Mouse (Mus musculus): Measurements from ENCODE around the gene Wdr70. TPM values are rescaled to one million over a fixed set of nuclear protein-coding genes. Genes with fewer than 3 reads are reported as not detected.

Gene Wdr70
- polyA plus RNA-seq, 1 experiment from 2014 or later: 48.0 TPM

Small RNAs within 50 kb of the gene (microRNA-seq; reads per million reads assigned to microRNA genes)
- gene Gm27529: not detected

Other genes starting within 250 kb of the Wdr70 start
- 23.3 and 25.0 TPM in 2 replicates for gene Nup155, start 10.1 kb upstream of the Wdr70 start, polyA plus RNA-seq (2014; fragmentation: Nextera tagmentation; extraction: Ambion mirVana)
- gene Cplane1, start 69.9 kb upstream of the Wdr70 start, polyA plus RNA-seq (2014; fragmentation: Nextera tagmentation; extraction: Ambion mirVana): 10.0 and 12.3 TPM in 2 replicates

Data from intestine, embryonic 14.5 days (tissue).